Mouse (Mus musculus) intestine, embryonic 14.5 days (tissue): ENCODE results near the gene Epha1. TPM values are rescaled to one million over a fixed set of nuclear protein-coding genes. Genes with fewer than 3 reads are reported as not detected.

Source experiments
- ATAC-seq: fragments of 200-750 bp; cut with Nextera tagmentation; replicated peaks from 2 replicates; pipeline ENCODE4 v1.8.0; 2017; ENCODE audit warnings: low read depth, moderate number of reproducible peaks, moderate TSS enrichment, moderate library complexity; ENCODE audit not compliant: low FRiP score, low TSS enrichment
- DNase-seq: peaks from one replicate; pipeline ENCODE4 v3.0.0-alpha.2; 2018; ENCODE audit warnings: low spot score
- H3K27ac ChIP-seq: fragments of 300-500 bp; sonication (generic); 2 replicates; pipeline ENCODE4 v1.5.1; 2014; ENCODE audit warnings: low read depth, mild to moderate bottlenecking, control low read depth
- H3K27me3 ChIP-seq: fragments of 300-500 bp; sonication (generic); replicated peaks from 2 replicates; pipeline ENCODE4 v1.6.1; 2014; ENCODE audit warnings: low read length, control low read depth; ENCODE audit not compliant: control insufficient read depth, insufficient read depth
- H3K36me3 ChIP-seq: fragments of 300-500 bp; sonication (generic); 2 replicates; pipeline ENCODE4 v1.6.1; 2014; ENCODE audit warnings: low read length, control low read depth; ENCODE audit not compliant: control insufficient read depth, insufficient read depth
- H3K4me1 ChIP-seq: fragments of 300-500 bp; sonication (generic); replicated peaks from 2 replicates; pipeline ENCODE4 v1.6.1; 2014; ENCODE audit warnings: low read length, control low read depth, mixed read lengths; ENCODE audit not compliant: control insufficient read depth, insufficient read depth
- H3K4me2 ChIP-seq: fragments of 300-500 bp; sonication (generic); 2 replicates; pipeline ENCODE4 v1.6.1; 2014; ENCODE audit warnings: low read length
- H3K4me3 ChIP-seq: fragments of 300-500 bp; sonication (generic); 2 replicates; pipeline ENCODE4 v1.5.1; 2014; ENCODE audit warnings: low read depth, low read length, control low read depth, mixed read lengths
- H3K9ac ChIP-seq: fragments of 300-500 bp; sonication (generic); 2 replicates; pipeline ENCODE4 v1.6.1; 2014; ENCODE audit warnings: mild to moderate bottlenecking, low read length
- H3K9me3 ChIP-seq: fragments of 300-500 bp; sonication (generic); 2 replicates; pipeline ENCODE4 v1.6.1; 2016; ENCODE audit warnings: low read length, control low read depth; ENCODE audit not compliant: control insufficient read depth
- WGBS: fragments of 180-500 bp; shearing (Covaris S2); extraction: QIAGEN DNeasy Blood & Tissue Kit; methylation state at CpG from one replicate; pipeline ENCODE4 v1.1.7; 2014; 5-methylcytosine and 5-hydroxymethylcytosine counted together
- polyA plus RNA-seq: library from polyadenylated mRNA; unstranded; fragments of >200 nt; fragmentation: Nextera tagmentation; extraction: Ambion mirVana; gene quantifications from 2 replicates; pipeline ENCODE4 v1.2.1, GENCODE M21; 2014

The Epha1 gene
- polyA plus RNA-seq, 1 experiment from 2014 or later = 2.5 TPM

DNA sequence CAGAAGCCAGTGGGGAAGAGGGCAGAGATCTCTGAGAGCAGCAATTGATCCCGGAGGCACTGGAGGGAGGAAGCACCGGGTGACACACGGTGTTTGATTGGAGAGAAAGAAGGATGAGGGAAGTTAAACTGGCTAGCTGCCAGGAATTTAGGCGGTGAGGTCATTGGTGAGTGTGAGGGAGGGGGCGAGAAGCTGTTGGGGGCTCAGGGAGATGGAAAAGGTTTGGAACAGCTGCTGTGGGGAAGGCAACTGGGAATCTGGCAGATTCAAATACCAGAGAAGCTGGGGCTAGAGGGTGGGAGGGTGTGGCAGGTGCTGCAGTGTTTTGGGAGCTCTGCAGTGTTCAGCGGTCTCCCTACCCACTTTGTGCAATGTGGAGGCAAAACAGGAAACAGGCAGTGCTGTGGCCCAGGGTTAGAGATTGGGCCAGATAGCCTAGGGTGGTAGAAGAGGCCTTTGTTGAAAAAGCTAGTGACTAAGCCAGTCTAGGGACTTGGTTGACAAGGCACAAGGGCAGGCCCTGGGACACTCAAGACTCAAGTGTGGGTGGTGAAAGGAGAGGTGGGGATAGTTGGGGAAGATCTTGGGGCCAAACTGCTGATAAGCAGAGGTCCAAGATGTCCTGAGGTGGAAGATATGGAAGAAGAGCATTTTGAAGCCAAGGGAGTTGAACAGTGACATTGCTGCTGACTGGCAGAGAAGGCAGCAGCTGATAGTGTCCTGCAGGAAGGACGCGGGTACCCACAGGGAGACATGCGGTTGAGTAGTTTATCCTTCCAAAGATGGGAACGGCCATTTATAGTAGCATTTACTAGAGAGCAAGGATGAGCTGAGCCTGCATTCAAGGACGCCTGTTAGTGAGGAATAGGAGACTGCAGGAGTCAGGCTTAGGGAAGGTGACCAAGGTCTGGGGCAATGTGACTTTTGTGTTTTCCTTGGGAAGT is 18.7 kb downstream of the Epha1 start:
- no peaks in the 10 kb centered on the region for H3K27me3 ChIP-seq
- ATAC-seq (no peak), DNase-seq (no peak)
- H3K9ac ChIP-seq = no peak overlapping the region
- 51% methylated on average over 11 of the region's 11 CpGs for WGBS
- H3K27ac ChIP-seq = no peak overlapping the region
- no peaks in the 10 kb centered on the region for H3K9me3 ChIP-seq
- peaks cover 66% of the 10 kb centered on the region for H3K36me3 ChIP-seq
- no peak overlapping the region for H3K4me3 ChIP-seq
- peaks cover 46% of the 10 kb centered on the region for H3K4me1 ChIP-seq
- H3K4me2 ChIP-seq = peak overlapping the region; percentile 20

GRCm38 (mm10) chr6:42353180-42353579 is 19.9 kb downstream of the Epha1 start:
- peaks cover 55% of the 10 kb centered on the region for H3K36me3 ChIP-seq

DNA sequence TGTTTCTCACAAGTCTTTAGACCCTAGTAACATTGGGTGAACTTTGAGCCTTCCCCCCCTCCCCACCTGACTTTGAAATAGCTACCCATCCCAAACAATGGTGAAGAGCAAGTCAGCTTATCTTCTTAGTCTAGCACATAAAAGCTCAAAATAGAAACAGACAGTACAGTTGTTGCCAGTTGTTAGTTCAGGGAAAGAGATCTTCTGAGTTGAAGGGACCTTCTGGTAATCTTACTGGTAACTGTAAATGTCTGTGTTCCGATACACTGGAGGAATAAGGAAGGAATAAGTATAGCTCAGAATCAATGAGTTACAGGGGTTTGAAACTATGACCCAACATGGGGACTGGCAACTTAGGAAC is 20.6 kb downstream of the Epha1 start:
- ATAC-seq (no peak), DNase-seq (no peak)
- H3K27me3 ChIP-seq = no peaks in the 10 kb centered on the region
- H3K4me2 ChIP-seq = peak overlapping the region; percentile 90
- no peak overlapping the region for H3K27ac ChIP-seq
- H3K4me1 ChIP-seq = peaks cover 47% of the 10 kb centered on the region
- no peak overlapping the region for H3K9ac ChIP-seq
- WGBS = 100% methylated on average over 1 of the region's 1 CpGs
- peaks cover 48% of the 10 kb centered on the region for H3K36me3 ChIP-seq
- no peaks in the 10 kb centered on the region for H3K9me3 ChIP-seq
- H3K4me3 ChIP-seq = no peak overlapping the region

More at GRCm38 (mm10) chr6:42353180-42353579, 19.9 kb downstream of the Epha1 start:
- H3K27me3 ChIP-seq = no peaks in the 10 kb centered on the region
- 78% methylated on average over 8 of the region's 8 CpGs for WGBS
- H3K4me3 ChIP-seq = no peak overlapping the region; the same call in 1 of the 2 replicates
- peak overlapping the region; percentile 7 for H3K4me2 ChIP-seq
- peaks cover 47% of the 10 kb centered on the region for H3K4me1 ChIP-seq
- ATAC-seq (no peak), DNase-seq (no peak)
- H3K27ac ChIP-seq = no peak overlapping the region
- no peak overlapping the region for H3K9ac ChIP-seq
- H3K9me3 ChIP-seq = no peaks in the 10 kb centered on the region

GRCm38 (mm10) chr6:42351776-42352485 is 21.1 kb downstream of the Epha1 start:
- ATAC-seq (no peak), DNase-seq (no peak)
- H3K9ac ChIP-seq = no peak overlapping the region
- peaks cover 47% of the 10 kb centered on the region for H3K4me1 ChIP-seq
- 76% methylated on average over 7 of the region's 7 CpGs for WGBS
- H3K4me3 ChIP-seq = peak overlapping the region; percentile 77
- H3K36me3 ChIP-seq = peaks cover 42% of the 10 kb centered on the region
- H3K27ac ChIP-seq = no peak overlapping the region
- no peaks in the 10 kb centered on the region for H3K9me3 ChIP-seq
- H3K27me3 ChIP-seq = no peaks in the 10 kb centered on the region
- peak overlapping the region; percentile 90 for H3K4me2 ChIP-seq

DNA sequence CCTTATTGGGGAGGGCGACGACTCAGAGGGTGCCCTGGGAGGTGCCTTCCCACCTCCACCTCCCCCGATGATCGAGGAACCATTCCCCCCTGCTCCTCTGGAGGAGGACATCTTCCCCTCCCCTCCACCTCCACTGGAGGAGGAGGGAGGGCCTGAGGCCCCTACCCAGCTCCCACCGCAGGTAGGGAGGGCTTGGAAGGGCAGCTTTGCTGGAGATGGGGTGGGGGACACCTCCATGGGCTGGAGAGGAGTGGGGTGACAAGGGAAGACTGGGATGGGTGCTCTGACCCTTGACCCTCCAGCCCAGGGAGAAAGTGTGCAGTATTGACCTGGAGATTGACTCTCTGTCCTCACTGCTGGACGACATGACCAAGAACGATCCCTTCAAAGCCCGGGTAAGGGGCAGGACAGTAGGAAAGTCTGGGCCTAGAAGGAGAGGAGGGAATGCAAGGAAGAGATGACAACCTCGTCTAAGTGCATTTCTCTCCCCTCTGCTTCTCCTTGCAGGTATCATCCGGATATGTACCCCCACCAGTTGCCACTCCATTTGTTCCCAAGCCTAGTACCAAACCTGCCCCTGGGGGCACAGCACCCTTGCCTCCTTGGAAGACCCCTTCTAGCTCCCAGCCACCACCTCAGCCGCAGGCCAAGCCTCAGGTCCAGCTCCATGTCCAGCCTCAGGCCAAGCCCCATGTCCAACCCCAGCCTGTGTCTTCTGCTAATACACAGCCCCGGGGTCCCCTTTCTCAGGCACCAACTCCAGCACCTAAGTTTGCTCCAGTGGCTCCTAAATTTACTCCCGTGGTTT is 21.9 kb downstream of the Epha1 start:
- peaks cover 35% of the 10 kb centered on the region for H3K36me3 ChIP-seq
- H3K27ac ChIP-seq = no peak overlapping the region
- DNase-seq (no peak), ATAC-seq (no peak)
- no peaks in the 10 kb centered on the region for H3K9me3 ChIP-seq
- no peaks in the 10 kb centered on the region for H3K27me3 ChIP-seq
- H3K4me1 ChIP-seq = peaks cover 47% of the 10 kb centered on the region
- H3K9ac ChIP-seq = peak overlapping the region; percentile 90
- peak overlapping the region; percentile 77 for H3K4me3 ChIP-seq
- 36% methylated on average over 13 of the region's 13 CpGs for WGBS
- H3K4me2 ChIP-seq = peak overlapping the region; percentile 90

GRCm38 (mm10) chr6:42350021-42350967 is 22.8 kb downstream of the Epha1 start:
- WGBS = under 1% methylated on average over 58 of the region's 72 CpGs
- H3K4me1 ChIP-seq = peaks cover 47% of the 10 kb centered on the region
- DNase-seq (peak; percentile 93), ATAC-seq (peak; percentile 70)
- H3K27me3 ChIP-seq = no peaks in the 10 kb centered on the region
- peak overlapping the region; percentile 98 for H3K27ac ChIP-seq
- H3K4me3 ChIP-seq = peak overlapping the region; percentile 77
- H3K4me2 ChIP-seq = peak overlapping the region; percentile 90
- peaks cover 27% of the 10 kb centered on the region for H3K36me3 ChIP-seq
- H3K9me3 ChIP-seq = no peaks in the 10 kb centered on the region
- peak overlapping the region; percentile 90 for H3K9ac ChIP-seq

DNA sequence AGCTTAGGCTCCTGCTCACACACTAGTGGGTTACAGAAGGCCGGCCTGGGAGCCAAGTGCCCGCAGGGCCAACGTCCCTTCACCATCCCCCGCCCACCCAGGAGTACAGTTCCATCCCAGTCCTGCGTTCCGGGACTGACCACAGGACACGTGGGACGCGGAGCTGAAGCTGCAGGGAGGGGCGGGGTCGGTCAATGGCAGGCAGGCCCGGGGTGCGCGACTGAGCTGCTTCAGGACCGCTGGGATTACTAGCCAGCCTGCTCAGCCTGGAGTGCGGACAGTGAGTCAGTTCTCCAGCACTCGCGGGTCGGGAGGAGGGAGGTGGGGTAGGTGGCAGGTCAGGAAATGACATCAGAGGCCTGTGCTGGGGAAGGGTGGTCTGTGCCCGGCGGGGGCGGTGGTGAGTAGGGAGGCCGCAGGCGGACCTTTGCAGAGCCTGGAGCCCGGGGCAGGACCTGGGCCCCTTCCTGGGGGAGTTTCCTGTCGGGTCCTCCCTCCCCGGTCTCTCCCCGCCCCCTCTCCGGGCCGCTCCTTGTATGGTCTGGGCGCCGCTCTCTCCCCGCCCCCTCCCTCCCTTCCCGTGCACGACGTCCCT is 23.5 kb downstream of the Epha1 start, which contains the start of gene Zyx:
TSS of gene Zyx (plus strand) at position 205 of the 595 bp plus-strand sequence.
- Histone ChIP-seq H3K4me2 (peak within 1 kb of the TSS; percentile 90), H3K4me1 (peaks cover 41% of the 10 kb centered on the region), H3K27ac (peak within 1 kb of the TSS; percentile 98), H3K36me3 (peaks cover 22% of the 10 kb centered on the region), H3K9me3 (no peaks in the 10 kb centered on the region), H3K4me3 (peak within 1 kb of the TSS; percentile 77), H3K9ac (peak within 1 kb of the TSS; percentile 90), H3K27me3 (no peaks in the 10 kb centered on the region)
- DNase-seq = peak; percentile 93
- under 1% methylated on average over 20 of the region's 36 CpGs for WGBS
- ATAC-seq = peak; percentile 94
